Mouse (Mus musculus) left cerebral cortex, adult 9 months (tissue): ENCODE data around the gene B3gnt3.
A peak's percentile ranks its signal among the peaks of the same experiment; 100 is the strongest.
"Not testable (repeated sequence)": the region's sequence is repeated elsewhere in the genome, so short reads cannot be mapped to it uniquely, and the experiment has no call there.

Source experiments
- DNase-seq, 2 experiments: peaks; one replicate each; pipeline ENCODE4 v3.0.0; 2022; ENCODE audit warnings: low spot score in 2 of 2

B3gnt3 gene

DNA sequence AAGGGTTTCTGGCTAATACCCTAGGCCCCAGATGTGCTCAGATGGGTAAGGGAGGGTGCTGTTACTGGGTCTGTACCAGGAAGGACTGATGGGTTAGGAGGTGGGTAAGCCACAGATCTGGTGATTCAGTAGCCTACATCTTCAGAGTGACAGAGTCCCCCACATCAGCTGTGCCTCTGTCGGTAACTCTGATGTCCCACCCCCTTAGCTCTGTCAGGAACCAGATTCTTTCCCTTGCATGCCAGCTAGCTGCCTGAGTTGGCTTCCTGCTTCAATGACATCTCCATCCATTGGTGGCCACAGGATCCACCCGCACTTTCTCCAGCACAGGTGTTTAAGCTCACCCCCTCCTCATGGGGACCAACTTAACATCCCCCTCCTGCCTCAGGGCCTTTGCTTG lies 10.0 kb upstream of the B3gnt3 start:
- no peak for DNase-seq

DNA sequence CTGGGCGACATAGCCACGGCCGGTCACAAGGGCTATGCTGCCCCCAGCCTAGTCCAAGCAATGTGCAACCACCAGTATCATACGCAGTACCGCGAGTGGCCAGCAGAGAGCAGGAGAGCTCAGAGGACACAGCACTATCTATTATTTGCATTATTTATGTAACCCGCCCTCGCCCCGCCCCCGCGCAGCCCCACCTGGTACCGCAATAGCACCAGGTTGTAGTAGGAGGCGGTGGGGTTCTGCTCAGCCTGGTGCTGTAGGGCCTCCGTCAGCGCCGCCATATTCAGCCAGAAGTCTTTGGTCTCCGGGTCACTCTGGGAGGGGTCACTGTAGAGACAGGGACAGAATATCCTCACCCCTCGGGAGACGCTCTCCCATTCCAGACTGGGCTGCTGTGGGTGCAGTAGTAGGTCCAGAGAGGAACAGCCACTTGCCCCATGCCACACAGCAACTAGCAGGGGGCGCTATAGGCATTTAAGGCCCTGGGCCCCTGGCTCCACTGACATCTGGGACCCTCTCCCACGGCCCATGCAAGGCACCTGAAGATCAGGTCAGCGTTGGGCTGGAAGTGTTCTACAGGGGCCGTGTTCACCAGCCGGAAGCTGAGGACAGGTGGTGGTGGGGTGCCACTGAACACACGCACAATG lies 8.3 kb upstream of the B3gnt3 start:
- DNase-seq: peak in 1 of 2 experiments; percentile 93

DNA sequence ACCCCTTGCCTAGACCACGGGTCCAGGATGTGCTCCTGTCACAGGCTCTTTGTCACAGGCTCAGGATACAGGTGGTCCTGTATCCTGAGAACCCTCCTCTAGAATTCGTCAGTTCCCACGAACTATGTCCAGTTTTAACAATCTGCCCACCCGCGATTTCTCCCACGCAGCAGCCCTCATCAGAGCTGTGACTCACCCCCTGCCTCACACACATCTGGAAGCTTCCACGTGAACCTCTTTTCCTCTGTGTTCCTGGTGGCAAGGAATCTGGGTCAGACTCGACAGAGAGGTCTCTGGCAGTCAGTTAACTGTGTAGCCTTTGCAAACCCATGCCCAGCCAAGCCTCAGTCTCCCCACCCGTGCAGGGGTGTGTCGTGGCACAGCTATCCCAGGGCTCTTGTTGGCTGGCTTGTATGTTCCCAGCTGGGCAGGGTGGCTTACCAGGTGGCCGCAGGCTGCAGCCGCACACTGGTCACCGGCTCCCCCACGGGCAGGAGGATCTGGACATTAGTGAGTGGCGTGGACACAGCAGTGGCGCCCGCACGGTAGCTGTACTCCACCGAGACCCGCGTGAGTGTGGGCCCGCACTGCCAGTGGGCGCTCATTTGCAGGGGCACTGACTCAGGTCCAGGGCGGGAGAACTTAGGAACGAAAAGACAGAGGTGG lies 7.7 kb upstream of the B3gnt3 start:
- no peak for DNase-seq

DNA sequence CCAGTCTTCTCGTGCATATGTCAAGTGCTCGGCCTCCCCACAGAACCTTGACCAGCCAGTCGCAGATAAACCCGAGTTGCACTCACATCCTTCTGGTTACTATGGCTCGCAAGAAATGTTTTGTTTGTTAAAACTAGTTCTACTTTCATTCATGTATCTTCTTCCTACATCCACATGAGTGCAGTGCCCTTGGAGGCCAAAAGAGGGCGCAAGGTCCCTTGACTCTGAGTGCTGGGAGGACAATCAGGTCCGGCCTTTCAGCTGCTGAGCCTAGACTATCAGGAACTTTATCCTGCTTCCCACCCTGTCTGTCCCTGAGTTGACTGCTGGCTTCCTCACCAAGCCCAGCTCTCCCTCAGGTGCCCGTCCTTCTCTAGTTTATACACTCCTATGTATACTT lies 6.3 kb upstream of the B3gnt3 start:
- peak in 1 of 2 experiments; percentile 69 for DNase-seq

DNA sequence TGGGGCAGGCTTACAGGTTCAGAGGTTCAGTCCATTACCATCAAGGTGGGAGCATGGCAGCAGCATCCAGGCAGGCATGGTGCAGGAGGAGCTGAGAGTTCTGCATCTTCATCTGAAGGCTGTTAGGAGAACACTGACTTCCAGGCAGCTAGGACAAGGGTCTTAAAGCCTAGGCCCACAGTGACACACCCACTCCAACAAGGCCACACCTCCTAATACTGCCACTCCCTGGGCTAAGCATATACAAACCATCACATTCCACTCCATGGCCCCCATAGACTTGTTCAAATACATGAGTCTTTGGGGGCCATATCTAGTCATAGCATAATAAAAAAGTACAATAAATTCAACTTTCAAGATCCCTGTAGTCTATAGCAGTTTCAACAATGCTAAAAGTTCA lies 1.8 kb upstream of the B3gnt3 start:
- not testable (repeated sequence) for DNase-seq

DNA sequence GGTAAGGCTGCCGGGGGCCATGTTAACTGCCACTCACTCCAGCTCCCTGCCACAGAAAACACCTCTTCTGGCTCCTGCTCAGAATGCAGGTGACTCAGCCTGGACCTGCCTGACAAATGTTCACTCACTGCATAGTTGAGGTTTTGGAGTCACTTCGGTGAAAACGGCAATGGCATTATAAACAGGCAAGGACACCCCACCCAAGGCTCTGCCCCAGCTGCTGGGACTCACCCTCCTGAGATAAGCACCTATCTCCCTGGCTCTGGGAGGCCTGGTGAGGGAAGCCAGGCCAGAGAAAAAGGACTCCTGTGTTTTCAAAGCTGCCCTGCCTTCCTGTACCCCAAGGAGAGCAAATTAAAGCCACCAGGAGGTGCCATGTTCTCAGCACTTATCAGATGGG lies 1.3 kb upstream of the B3gnt3 start:
- DNase-seq: no peak

DNA sequence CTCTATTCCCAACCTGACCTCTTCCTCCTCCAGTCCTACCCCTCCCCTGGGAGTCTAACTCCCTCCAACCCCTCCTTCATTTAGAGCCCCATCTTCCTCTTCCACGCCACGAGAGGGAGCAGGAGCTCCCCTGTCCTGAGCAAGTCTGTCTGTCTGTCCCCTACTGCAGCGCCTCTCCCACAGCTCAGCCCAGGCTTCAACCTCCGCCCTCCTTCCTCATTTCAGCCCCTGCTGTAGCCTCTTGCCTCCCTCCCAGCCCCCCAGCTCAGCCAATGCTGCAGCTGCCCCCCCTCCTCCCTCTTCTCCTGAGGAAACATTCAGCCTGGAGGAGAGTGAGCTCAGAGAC lies 471 bp upstream of the B3gnt3 start:
- no peak for DNase-seq

DNA sequence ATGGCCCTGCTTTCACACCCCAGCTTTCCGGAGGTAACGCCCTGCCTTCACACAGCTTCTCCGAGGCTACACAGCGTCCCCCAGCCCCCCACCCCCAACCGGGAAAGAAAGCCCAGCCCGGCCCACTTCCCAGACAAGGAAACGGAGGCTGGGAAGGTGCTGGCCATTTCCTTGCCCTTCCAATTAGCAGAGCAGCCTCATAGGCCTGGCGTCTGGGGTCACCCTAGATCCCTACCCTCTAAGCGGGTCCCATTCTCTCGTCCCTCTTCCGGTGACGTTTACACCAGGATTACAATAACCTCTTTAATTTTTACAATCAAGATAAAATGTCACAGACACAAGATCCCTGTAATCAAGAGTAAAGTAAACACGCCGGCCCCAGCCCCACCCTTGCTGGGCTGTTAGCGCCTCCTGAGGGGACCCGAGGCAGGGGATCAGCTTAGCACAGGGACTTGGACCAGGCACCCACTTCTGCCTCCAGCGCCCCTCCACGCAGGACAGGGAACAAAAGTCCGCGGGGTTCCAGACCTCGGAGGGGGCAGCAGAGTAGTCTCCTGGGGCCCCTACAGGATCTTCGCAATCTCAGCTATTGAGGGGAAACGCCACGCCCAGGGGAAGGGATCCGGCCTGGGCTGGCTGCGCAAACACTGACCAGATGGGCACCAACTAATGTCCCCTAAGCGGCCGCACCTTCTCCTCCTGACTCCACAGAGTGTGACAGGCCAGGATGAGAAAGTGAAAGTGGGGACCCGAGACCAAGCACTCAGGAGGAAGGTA lies 908 bp downstream of the B3gnt3 start:
- DNase-seq: no peak

DNA sequence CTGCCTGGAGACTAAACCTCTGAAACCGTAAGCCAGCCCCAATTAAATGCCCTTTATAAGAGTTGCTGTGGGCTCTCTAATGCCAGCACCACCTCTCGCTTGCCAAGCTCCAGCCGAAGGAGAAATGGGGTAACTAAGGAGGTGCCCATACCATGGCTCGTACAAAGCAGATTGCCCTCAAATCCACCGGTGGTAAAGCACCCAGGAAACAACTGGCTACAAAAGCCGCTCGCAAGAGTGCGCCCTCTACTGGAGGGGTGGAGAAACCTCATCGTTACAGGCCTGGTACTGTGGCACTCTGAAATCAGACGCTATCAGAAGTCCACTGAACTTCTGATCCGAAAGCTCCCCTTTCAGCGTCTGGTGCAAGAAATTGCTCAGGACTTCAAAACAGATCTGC lies 6.1 kb downstream of the B3gnt3 start:
- not testable (repeated sequence) for DNase-seq

DNA sequence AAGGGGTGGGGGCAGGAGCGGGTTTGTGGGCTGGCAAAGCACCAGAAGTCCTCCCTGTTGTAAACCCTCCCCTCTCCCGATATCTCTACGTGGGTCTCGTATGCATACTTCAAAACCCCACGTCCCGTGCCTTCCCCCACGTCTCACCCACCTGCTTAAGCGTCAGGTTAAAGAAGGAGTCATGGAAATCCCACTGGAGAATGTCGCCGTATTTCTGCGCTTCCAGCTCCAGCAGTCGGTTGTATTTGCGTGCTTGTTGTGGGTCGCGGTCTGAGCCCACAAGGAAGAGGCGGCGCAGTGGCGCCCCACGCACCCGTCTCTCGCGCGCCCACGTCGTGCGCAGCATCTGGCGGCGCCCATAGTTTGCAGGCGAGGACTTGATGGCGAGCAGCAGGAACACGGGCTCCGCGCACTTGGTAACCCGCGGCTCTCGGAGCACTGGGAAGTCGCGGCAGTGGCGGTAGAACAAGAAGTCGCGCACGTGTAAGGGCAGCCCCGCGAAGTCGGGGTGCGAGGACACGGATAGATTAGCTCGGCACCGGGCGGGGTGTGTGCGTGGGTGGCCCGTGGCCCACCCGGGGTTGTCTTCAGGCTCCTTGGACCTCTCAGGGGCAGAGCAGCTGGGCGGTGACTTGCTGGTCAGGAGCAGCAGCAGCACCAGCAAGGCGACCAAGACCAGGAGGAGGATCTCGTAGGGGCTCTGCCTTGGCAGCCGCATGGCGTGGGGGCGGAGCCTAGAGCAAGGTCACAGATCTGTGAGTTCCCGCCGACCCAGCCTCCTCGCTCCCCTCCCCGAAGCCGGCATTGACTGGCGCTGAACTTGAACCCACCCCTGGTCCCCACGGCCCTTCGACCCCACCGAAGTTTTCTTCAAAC lies 8.2 kb downstream of the B3gnt3 start:
- no peak for DNase-seq

DNA sequence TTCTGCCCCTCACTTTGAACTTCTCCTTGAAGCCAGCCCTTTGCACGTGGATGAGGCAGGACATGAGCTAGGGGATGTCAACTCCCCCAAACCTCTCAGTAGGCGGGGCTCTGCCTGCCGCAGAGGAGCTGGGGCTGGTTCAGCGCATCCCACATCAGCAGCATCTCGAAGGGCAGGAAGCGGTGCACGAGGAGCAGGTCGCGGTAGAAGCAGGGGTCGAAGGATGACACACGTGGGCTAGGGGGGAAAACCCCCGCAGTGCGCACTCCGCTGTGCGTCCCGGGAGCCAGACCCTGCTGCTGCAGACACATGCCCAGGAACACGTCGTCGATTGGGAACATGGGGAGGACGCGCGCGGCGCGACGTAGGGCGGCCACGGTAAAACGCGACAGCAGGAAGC lies 9.1 kb downstream of the B3gnt3 start:
- DNase-seq: no peak

DNA sequence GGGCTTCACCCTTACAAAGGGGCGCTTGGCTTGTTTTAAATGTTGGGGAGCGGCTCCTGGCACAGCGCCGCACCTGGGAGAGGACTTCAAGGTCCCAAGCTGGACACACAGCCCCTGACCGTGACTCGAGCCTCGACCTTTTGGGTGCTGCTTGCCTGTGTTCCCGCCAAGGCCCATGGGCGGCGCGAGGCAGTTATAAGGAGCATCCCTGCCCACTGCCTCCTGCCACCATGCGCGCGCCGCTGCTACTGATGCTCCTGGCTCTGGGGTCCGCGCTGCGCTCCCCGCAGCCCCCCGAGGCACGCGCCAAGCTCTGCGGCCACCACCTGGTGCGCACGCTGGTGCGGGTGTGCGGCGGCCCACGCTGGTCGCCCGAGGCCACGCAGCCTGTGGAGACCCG lies 12.6 kb downstream of the B3gnt3 start, which contains the start of gene Insl3:
Gene Insl3 (plus strand): TSS at position 187 of the 400 bp plus-strand sequence.
- no peak for DNase-seq

DNA sequence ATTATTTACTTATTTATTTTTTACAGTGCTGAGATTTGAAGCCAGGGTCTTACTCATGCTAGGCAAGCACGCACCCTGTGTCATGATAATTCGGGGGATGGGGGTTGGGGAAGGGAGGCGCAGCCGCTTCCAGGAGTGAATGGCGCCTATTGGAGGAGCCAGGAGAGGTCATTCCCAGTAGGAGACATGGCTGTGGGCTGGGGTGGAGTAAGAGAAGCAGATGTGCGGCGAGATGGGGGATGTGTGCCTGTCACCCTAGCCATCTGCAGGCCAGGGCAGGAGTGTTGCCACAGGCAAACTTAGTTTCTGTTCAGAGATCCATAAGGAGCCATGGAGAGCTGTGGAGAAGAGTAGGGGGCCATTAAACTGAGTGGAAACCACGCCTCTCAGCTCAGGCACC lies 14.0 kb downstream of the B3gnt3 start:
- DNase-seq: no peak

DNA sequence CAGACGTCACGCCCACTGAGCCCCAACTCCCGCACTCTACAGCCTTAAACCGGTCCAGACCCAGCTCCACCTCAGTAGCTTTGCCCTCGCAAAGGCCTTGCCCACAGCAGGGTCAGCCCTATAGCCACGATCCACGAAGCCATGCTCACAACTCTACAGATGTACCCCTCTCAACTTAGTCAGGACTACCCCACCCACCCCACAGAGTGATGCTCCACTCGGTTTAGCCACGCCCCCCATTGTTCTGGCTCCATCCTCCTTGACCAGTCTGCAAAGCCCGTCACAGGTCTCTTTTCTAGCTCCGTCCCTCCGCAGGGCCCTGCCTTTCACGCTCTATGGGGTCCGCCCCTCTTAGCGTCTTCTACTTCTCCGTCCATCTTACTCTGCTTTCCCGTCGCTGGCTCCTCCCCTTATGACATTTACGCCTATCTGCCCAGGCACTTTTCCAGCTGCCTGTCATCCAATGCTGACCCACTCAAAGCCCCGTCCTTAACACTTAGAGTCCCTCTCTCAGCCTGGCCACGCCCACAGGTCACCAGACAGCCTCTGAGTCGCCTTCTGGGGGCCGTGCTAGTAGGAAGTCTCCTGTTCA lies 15.3 kb downstream of the B3gnt3 start:
- no peak for DNase-seq

DNA sequence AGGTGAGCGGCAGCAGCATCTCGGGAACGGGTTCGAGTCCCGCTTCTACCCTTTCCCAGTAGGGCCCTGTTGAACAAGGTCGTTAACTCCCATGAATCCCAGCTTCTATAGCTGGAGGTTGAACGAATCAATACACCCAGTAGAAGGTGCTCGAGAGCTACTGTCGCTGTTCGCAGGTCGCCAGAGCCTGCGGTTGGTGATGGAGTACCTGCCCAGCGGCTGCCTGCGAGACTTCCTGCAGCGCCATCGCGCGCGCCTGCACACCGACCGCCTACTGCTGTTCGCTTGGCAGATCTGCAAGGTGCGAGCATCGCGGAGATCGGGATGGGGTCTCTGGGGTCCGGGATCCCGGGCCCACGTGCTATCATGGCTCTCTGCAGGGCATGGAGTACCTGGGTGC lies 16.0 kb downstream of the B3gnt3 start:
- no peak for DNase-seq

DNA sequence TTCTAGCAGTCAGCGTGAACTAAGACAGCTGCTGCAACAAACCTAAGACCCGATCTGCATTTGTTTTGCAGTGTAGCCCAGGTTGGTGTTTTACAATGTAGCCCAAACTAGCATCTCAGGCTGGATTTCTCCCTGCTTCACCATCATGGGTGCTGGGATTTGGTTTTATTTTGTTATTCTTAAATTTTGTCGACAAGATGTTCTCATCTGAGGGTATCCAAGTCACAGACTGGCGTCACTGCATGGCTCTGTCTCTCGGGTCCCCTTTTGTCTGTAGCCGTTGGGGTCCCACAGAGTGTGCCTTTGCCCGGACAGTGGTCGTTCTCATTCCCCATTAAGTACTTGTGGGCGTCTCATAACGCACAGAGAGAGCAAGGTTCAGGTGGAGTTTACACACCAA lies 16.9 kb downstream of the B3gnt3 start:
- no peak for DNase-seq

DNA sequence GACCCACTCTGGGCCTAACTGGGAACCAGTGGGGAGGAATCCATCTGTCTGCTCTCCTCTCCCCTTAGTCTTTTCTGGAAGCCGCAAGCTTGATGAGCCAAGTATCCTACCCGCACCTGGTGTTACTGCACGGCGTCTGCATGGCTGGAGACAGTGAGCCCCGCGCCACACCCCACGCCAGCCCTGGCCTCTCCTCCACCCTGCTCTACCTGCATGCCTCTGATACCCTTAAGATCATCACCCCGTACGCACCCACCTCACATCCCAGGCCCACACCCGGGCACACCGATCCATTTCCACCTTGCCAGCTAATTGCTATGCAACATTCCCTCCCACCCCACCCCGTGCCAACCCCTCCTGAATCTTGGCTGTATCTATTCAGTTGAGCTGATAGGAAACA lies 18.8 kb downstream of the B3gnt3 start:
- DNase-seq: no peak

DNA sequence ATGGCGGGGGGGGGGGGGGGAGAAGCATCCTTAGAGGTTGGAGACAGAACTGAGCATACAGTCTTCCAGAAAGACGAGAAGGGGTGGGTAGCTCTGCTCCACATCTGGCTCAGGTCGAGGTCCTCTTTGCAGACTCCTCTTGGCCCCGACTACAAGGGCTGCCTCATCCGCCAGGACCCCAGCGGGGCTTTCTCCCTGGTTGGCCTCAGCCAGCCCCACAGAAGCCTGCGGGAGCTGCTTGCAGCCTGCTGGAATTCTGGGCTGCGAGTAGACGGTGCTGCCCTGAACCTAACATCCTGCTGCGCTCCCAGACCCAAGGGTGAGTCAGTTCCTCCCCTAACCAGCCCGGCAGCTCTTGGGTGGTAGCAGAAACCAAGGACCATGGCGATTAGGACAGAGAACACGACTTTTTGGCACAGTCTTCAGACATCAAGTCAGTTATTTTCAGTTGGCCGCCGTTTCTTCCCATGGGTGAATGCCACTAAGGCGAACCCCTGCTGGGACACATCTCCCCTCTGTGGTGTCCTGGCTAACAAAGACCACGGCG lies 20.1 kb downstream of the B3gnt3 start:
- DNase-seq: no peak

DNA sequence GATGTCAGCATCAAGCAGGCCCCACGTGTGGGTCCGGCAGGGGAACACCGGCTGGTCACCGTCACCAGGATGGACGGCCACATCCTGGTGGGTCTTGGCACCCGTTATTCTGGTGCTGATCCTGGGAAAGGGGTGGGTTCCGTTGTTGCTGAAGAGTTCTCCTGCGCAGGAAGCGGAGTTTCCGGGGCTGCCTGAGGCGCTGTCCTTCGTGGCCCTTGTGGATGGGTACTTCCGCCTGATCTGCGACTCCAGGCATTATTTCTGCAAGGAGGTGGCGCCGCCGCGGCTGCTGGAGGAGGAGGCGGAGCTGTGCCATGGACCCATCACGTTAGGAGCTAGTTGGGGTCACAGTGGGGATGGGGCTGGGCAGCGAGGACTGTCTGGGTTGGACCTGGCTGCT lies 21.1 kb downstream of the B3gnt3 start:
- no peak for DNase-seq

DNA sequence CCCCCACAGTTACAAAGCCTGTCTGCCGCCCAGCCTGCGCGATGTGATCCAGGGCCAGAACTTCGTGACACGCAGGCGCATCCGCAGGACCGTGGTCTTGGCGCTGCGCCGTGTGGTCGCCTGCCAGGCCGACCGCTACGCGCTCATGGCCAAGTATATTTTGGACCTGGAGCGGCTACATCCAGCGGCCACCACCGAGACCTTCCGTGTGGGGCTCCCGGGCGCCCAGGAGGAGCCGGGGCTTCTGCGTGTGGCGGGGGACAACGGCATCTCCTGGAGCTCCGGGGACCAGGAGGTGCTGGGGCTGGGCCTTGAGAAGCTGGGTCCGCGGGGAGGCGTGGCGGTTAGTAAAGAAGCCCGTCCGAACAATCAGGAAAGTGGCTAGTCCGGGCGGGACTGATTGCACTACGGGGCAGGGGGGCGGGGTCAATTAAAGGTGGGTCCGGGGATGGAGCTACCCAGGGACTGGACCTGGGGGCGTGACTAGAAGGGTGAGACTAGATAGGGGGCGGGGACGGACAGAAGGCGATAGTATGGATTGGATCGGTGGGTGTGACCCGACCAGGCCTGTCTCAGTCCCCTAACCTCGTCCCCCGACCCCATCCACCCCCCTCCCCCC lies 21.9 kb downstream of the B3gnt3 start:
- no peak for DNase-seq

DNA sequence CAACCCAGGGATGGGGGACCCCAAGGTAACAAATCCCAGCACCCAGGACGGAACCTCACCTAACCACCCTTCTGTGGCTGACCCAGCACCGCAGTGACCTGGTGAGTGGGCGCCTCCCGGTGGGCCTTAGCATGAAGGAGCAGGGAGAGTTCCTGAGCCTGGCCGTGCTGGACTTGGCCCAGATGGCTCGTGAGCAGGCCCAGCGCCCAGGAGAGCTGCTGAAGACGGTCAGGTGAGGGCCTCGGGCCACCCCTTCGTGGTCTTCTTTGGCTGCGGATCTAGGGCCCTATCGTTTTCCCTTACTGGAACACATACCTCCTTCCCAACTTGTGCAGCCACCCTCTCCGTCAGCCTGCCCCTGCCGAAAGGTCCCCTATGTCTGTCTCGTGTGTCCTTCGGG lies 22.5 kb downstream of the B3gnt3 start:
- no peak for DNase-seq
